Mouse (Mus musculus) lung, adult 2 months (tissue): Measurements from ENCODE around the gene Ago1.

Experiments used
- CTCF ChIP-seq: fragments of 200-500 bp; IDR thresholded peaks from 2 replicates; pipeline ENCODE4 v1.5.1; 2011; ENCODE audit warnings: mild to moderate bottlenecking, low read length, control low read depth; ENCODE audit not compliant: insufficient read depth
- POLR2A ChIP-seq: fragments of 200-500 bp; IDR thresholded peaks from 2 replicates; pipeline ENCODE4 v1.6.1; 2011; ENCODE audit warnings: low read depth, mild to moderate bottlenecking, control low read depth, low read length, borderline replicate concordance; ENCODE audit errors: extremely low read depth

DNA sequence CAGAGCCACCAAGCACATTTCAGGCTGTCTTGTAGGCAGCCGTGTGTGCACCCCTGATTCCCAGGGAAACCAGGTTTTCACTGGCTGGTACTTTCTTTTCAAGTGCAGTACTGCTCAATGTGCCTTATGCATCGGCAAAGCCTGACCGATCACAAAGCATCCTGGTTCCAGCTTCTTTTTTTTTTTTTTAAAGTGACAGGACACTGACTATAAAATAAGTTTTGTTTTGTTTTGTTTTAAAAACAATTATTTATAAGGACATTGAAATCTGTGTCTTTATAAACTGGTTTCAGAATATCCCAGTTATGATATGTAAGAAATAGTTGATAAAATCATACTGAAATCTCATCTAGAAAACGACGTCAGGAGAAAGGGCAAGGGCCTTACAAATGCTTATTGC, 23.6 kb upstream of the Ago1 start:
- TF ChIP-seq CTCF (no peak), POLR2A (no peak)
